In the genomic region with DNA sequence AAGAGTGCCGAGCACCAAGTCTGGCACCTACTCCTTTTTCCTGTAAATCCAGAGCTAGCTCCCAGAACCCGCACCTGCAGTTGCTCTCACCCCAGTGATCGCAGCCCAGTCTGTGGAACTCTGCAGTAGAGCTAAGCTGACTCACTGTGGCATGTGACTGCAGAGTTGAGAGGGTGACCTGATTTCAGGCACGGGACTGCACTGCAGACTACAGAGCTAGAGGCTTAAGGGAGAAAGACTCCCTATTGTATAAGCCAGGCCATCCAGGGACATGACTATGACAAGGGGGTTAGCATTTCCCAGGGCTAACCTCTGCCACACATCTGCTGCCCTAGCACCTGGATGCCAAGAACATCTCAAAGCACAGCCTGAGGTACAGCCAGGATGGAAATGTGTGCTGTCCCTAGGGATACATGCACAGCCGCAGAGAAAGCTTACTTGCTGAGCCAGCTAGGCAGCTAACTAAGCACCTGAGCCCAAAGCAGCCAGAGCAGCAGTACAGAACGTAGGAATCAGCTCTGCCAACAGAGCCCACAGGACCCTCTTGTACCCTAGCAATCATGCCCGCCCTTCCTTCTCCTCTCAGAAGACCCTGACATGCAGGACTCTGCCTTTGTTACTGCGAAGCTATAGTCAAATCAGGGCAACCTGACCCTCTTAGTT, we compare ENCODE assay signal across 12 mouse cellular contexts.
DNase-seq lines count a peak whose midpoint lies in the region; ATAC-seq and TF ChIP-seq lines count a peak whose summit lies in the region.
"Had no signal": no experiment of that assay in that cellular context is flagged by ENCODE, and none has a peak within 500 bp of the region (broad histone marks: within the 10 kb centered on the region; RNA-seq: fewer than 3 reads in every experiment).

No protein-coding gene starts in this region.

- WGBS in kidney, postnatal 0 days = 64% methylated on average over 8 of the region's 8 CpGs
- WGBS in thymus, adult 2 months = 83% methylated on average over 8 of the region's 8 CpGs

- TF ChIP-seq CTCF in kidney, postnatal 0 days (IDR thresholded peaks at IDR 0.05; ENCODE audit: low read depth) = no peak
- TF ChIP-seq CTCF in thymus, adult 2 months (IDR thresholded peaks at IDR 0.05; ENCODE audit: borderline replicate concordance, control insufficient read depth, extremely low read depth, insufficient read depth, low read length, poor library complexity) = no peak

- ATAC-seq in kidney, postnatal 0 days (replicated peaks; ENCODE audit: low FRiP score, low read depth) = 0 out of 2 replicates have a peak, but pooled peaks have one; percentile 33
- no peak for ATAC-seq in megakaryocyte progenitor cell, adult 5-6 weeks (replicated peaks; ENCODE audit: poor library complexity)

- no peaks in the 10 kb centered on the region for H3K36me3 ChIP-seq in kidney, postnatal 0 days (ENCODE audit: insufficient read depth, low read length)
- no peaks in the 10 kb centered on the region for H3K36me3 ChIP-seq in thymus, adult 2 months (ENCODE audit: control insufficient read depth, insufficient read depth, low read length)
- H3K36me3 ChIP-seq: forebrain, embryonic 12.5 days had no signal

- TF ChIP-seq POLR2A in thymus, adult 2 months (IDR thresholded peaks at IDR 0.05; ENCODE audit: control insufficient read depth, extremely low read depth, insufficient read depth, low read length, poor library complexity) = no peak

- H3K4me2 ChIP-seq in kidney, postnatal 0 days (ENCODE audit: low read length) = no peak overlapping the region
- H3K4me2 ChIP-seq: forebrain, embryonic 12.5 days; lung, embryonic 14.5 days had no signal

- no peak for DNase-seq in kidney, postnatal 0 days (ENCODE audit: low spot score)
- DNase-seq in kidney, adult 18-20 months = no peak
- DNase-seq in cerebellum, adult 11 months = peak; percentile 29
- DNase-seq in heart, postnatal 10 days = peak; percentile 18 to 43
- peak; percentile 47 for DNase-seq in retina, adult 2 months (ENCODE audit: low read depth, low spot score)
- no peak for DNase-seq in ovary, postnatal 14 days (ENCODE audit: low spot score)
- DNase-seq in thymus, adult 2 months = no peak
- DNase-seq: kidney, adult 2 months; lung, embryonic 14.5 days had no signal

- H3K4me1 ChIP-seq in kidney, postnatal 0 days (replicated peaks; ENCODE audit: insufficient read depth, low read length) = no peaks in the 10 kb centered on the region
- H3K4me1 ChIP-seq in thymus, adult 2 months (replicated peaks; ENCODE audit: control insufficient read depth, insufficient read depth, low read length) = no peaks in the 10 kb centered on the region
- H3K4me1 ChIP-seq: forebrain, embryonic 12.5 days had no signal

- no peaks in the 10 kb centered on the region for H3K9me3 ChIP-seq in kidney, postnatal 0 days (replicated peaks; ENCODE audit: low read length)
- H3K9me3 ChIP-seq: forebrain, embryonic 12.5 days had no signal

- no peak overlapping the region for H3K27ac ChIP-seq in kidney, postnatal 0 days
- H3K27ac ChIP-seq in thymus, adult 2 months (ENCODE audit: control insufficient read depth, insufficient read depth, low read length) = no peak overlapping the region
- H3K27ac ChIP-seq: forebrain, embryonic 12.5 days had no signal

- no peak overlapping the region for H3K4me3 ChIP-seq in kidney, postnatal 0 days (replicated peaks; ENCODE audit: low read depth, low read length)
- no peak overlapping the region for H3K4me3 ChIP-seq in thymus, adult 2 months (ENCODE audit: control insufficient read depth, insufficient read depth, low read length)
- H3K4me3 ChIP-seq: forebrain, embryonic 12.5 days had no signal

- H3K9ac ChIP-seq in kidney, postnatal 0 days (ENCODE audit: low read depth, low read length) = no peak overlapping the region
- H3K9ac ChIP-seq: forebrain, embryonic 12.5 days; lung, embryonic 14.5 days had no signal

- intact Hi-C loops in heart, postnatal 10 days (cut with DNase I) = no loop called here

- H3K27me3 ChIP-seq in kidney, postnatal 0 days (ENCODE audit: insufficient read depth, low read length) = no peaks in the 10 kb centered on the region
- no peaks in the 10 kb centered on the region for H3K27me3 ChIP-seq in thymus, adult 2 months (ENCODE audit: control insufficient read depth, insufficient read depth, low read length)
- H3K27me3 ChIP-seq: CH12.LX; forebrain, embryonic 12.5 days had no signal

Comparison
In these comparisons a context has a peak if more than half of its experiments do, and no peak if none do; other contexts are left out.
1. DNase-seq: peak in cerebellum, adult 11 months (single experiment), heart, postnatal 10 days (2 of 2) and retina, adult 2 months (single experiment); none in kidney, postnatal 0 days (single experiment), kidney, adult 18-20 months (single experiment), ovary, postnatal 14 days (single experiment) and thymus, adult 2 months (single experiment).